Mouse (Mus musculus) liver, adult 2 months (tissue): ENCODE results near the gene 2900011O08Rik.

Experiments used
- CTCF ChIP-seq: fragments of 200-500 bp; IDR thresholded peaks from 2 replicates; pipeline ENCODE4 v1.5.1; 2011; ENCODE audit warnings: low read depth, low read length, control low read depth
- POLR2A ChIP-seq: fragments of 200-500 bp; IDR thresholded peaks from 2 replicates; pipeline ENCODE4 v1.6.1; 2011; ENCODE audit warnings: low read length, control low read depth; ENCODE audit not compliant: insufficient read depth; ENCODE audit errors: extremely low read depth

- TF ChIP-seq CTCF (no peak), POLR2A (no peak)
Measured at GRCm38 (mm10) chr16:13994076-13994475, 7.7 kb downstream of the 2900011O08Rik start.
